Mouse (Mus musculus) thymus, adult 18-20 months (tissue): ENCODE measurements around the gene Hdgfl3.
A peak's percentile ranks its signal among the peaks of the same experiment; 100 is the strongest.

Source experiments
- DNase-seq, 2 experiments: peaks; one replicate each; pipeline ENCODE4 v3.0.0; 2022; ENCODE audit warnings: mixed read lengths in 2 of 2

Hdgfl3 gene

GRCm38 (mm10) chr7:81885128-81885527, 49.1 kb downstream of the Hdgfl3 start:
- no peak for DNase-seq

DNA sequence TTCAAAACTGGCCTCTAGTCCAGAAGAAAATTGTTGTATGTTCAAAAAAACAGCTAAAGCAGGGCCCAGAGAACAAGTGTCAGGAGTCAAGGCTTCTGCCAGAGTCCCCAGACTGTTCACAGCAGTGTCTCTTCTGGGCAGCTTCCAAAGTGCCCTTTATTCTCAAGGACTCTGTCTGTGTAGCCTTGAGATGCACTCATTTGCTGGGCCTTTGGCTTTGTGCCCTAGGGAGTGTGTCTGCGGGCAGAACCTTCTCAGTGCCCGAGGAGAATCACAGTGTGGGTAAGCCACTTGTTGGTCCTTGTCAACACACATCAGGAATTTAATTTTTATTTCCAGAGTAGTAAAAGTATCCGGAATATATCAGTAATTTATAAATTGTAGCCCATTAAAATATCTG, 52.7 kb downstream of the Hdgfl3 start:
- DNase-seq = no peak

GRCm38 (mm10) chr7:81880797-81881196, 53.5 kb downstream of the Hdgfl3 start:
- peak; percentile 71 to 79 for DNase-seq

- DNase-seq = no peak
Measured at GRCm38 (mm10) chr7:81880286-81880685, 54.0 kb downstream of the Hdgfl3 start.

GRCm38 (mm10) chr7:81875372-81875771, 58.9 kb downstream of the Hdgfl3 start:
- no peak for DNase-seq

DNA sequence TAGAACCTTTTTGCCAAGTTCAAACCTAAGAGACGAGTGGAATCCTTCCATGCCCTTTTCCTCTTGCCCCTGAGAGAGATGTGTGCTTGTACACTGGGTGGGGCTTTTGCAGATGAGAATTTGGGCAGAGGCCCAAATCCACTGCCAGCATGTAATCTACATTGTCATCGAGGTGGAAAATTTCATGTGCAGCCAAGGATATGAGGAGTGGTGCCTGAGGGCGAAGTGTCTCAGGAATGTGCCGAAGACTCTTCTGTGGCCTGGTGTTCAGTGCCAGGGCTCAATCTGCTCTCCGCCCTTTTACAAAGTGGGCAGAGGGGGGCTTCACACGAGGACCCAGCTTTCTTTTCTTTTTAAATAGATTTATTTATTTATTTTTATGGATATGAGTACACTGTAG, 59.6 kb downstream of the Hdgfl3 start:
- DNase-seq = no peak

DNA sequence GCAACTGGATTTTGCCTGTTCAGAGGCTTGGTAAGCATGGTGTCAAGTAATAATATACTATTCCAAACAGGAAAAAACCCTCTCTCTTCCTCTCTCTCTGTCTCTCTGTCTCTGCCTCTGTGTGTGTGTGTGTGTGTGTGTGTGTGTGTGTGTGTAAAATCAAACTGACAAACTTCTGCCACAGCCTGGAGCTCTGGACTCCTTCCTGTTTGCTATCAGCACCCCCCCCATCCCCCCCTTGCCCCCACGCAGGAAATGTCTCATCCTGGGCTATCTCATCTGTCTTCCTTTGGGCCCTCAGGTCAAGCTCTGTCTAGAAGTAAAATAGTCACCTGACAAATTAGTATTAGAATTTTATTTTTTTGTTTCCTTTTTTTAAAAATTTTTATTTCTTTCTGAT, 60.5 kb downstream of the Hdgfl3 start:
- no peak for DNase-seq

GRCm38 (mm10) chr7:81872493-81873013, 61.7 kb downstream of the Hdgfl3 start:
- no peak for DNase-seq

DNA sequence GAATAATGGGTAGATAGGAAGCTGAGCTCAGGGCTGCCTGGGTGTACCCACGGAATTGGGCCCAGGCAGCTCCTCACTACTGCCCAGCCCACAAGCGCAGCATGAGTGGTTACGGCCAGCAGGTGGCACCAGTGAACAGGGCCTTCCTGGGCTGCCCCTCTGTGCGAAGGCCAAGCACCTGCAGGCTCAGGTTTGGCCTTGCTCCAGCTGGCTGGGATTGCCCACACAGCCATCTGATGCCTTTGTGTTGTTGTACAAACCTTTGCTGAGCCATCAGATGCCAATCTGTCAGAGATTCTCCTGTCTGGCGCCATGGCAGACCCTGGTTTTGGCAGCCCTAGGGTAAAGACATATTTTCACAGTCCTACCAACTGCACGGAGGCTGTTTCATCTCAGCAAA, 66.1 kb downstream of the Hdgfl3 start:
- DNase-seq = peak; percentile 57 to 58

GRCm38 (mm10) chr7:81867231-81867930, 66.9 kb downstream of the Hdgfl3 start:
- no peak for DNase-seq

DNA sequence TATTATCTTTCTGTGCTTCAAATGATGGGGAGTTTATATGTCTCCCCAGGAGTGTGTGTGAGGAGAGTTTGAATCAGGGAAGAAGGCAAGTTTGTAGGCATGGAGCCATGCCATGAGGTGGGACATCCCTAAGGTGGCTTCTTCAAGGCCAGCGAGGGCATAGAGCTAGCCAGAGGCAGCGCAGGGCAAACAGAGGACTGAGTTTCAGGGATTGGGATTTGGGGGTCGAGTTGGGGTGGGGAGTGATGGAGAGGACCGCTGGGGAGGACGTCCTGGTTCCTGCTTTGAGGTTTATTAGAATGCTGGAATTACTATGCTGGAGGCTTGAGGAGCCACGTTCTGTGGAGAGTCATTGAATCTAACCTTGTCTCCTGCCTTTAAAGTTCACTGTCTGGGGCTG, 68.3 kb downstream of the Hdgfl3 start:
- DNase-seq = no peak

DNA sequence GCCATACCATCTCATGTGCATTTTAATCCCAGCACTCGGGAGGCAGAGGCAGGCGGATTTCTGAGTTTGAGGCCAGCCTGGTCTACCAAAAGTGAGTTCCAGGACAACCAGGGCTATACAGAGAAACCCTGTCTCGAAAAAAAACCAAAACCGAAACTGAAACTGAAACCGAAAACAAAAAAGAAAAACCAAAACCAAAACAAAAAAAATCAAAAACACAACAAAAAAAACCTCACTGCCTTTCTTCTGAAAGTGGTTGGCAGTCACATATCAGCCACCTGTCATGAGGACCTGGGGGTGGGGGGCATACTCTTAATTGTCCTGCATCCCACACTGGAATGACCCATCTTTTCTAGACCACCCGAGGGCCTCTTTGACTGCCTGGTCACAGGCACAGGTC, 69.7 kb downstream of the Hdgfl3 start:
- DNase-seq = no peak

DNA sequence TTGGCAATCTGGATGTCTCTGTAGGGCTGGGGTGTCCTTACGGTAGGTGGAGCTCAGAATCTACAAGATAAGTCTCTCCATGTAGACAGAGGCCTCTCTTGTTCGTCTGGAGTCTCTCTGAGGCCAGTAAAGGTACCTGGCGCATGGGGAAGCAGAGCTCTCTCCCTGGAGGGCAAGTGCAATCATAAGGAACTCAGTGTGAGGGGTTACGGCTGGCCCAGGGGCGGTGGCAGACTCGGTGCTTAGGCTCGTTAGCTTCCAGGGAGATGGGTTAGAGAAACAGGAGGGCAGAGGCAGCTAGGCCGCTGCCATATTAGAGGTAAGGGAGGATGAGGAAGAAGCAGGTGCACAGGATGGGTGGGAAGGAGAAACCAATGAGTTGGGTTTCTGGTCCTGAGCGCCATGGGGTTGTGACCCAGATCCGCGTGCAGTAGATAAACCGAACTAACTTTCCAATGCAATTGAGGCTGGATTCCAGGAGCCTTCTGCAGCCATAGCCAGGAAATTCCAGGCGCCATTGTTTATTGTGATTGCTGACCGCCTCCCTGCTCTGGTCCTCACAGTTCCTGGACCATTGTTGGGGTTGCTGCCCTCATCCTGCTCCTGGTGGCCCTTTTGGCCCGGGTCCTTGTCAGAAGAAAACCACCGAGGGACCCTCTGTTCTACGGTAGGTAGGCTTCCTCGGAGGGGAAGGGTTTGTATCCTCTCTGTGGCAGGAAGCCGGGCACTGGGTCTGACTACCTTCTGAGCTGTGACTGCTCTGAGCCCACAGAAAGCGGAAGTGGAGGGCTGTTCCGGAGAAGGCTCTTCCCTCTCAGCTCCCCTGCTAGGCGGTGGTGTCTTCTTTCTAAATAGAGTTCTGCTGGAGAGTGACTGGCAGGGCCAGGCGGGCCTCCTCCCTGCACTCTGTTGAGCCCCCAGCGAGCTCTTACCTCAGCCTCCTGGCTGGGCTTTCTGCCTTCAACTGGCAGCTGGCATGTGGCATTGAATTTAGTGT, 71.4 kb downstream of the Hdgfl3 start:
- DNase-seq = peak; percentile 79 to 87

DNA sequence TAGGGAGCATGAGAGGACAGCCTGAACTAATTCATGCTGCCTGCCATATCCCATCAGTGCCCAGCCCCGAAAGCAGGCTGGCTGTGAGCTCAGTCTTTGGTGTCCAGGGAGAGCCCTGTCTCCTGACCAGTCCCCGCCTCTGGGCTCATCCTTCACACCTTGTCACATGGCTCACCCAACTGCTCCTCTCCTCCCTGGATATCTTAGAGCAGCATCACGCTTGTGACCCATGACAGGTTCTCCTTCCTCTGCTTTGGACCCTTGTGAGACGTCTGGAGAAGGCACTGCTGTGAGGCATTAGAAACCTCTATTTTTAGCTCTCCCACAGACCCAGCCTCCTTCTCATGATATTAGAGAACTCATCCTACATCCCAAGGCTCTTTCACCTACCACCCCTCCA, 72.4 kb downstream of the Hdgfl3 start:
- DNase-seq = no peak

DNA sequence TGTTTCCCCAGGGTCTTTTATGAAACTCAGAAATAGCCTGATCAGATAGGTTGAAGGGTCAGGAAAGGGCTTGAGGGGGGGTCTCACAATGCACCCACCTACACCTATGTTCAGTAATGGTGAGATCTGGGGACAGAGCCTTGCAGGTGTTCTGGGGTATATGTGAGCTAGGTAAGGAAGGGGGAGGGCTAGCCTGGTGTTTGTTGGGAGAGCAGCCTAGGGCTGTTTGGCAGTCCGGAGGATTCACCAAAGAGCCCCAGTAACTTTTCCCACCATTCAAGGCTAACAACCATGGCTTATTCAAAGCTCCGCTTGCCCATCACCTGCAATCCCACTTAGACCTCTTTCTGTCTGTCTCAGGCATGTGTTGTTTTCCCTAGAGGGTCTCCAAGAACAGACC, 72.8 kb downstream of the Hdgfl3 start:
- no peak for DNase-seq

DNA sequence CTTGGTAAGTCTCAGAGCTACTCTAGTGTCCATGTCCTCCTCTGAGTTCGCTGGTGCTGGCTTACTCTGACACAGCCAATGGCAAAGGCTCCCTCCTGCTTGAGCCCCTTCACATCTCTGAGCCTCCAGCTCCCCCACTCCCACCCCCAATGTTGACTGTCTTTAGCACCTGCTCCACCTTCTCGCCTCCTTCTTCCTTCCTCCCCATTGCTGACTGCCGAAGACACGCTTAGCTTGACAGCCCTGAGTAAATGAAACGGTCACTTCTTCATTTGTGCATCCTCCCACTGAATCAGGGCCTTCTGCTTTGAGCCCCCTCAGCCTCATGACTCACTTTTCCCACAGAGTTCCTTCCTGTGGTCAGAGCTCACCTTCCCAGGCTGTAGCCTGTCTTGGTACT, 73.3 kb downstream of the Hdgfl3 start:
- DNase-seq = peak; percentile 43 to 68

GRCm38 (mm10) chr7:81860071-81860470, 74.2 kb downstream of the Hdgfl3 start:
- peak; percentile 34 to 45 for DNase-seq

DNA sequence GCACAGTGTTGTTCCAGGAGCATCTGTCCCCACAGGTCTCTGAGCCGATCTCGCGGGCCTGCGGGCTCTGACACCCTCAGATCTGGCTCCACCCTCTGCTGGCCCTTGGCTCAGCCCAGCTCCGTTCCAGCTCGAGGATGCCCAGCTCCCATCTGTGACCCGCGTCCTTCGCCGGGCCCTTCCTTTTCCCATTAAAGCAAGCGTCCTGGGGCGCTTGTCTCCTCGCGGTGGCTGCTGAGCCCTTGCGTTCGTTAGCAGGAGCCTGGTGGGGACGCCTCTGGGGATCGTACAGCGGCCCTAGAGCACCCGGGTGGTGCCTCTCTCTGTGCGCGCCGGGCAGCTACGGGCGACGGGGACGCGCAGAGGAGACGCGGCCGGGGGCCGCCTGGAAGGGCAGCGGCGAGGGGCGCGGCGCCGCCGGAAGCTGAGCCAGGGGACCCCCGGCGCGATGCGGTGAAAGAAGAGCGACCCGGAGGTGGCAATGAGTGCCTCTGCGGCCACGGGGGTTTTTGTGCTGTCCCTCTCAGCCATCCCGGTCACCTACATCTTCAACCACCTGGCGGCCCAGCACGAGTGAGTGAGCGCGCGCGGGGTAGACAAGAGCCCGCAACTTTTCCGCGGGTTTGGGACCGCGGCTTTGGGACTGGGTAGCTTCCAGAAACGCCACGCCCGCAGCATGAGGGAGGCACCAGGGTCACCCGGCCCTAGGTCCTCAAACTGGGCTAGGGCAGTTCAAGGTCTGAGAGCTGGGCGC, 75.1 kb downstream of the Hdgfl3 start, which contains the start of gene Tm6sf1:
Gene Tm6sf1, plus strand, starts transcription at position 34 of the 754 bp plus-strand sequence.
- peak; percentile 34 to 44 for DNase-seq

DNA sequence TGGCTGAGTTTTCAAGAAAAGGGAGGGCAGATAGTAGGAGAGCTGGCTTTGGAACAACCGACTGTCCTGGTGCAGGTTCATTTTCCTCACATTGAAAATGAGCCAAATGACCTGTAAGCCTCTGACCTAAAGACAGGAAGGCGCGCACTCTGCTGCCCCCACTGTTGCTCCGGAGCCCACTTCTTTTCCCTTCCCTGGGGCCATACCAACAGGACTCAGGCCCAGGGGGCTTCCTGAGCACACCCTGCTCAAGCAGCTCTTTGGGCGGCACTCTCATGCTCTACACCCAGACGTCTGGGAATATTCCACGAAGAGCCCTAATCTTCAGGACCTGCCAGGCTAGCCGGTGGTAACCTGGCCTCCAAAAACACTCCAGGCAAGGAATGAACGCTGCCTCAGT, 76.0 kb downstream of the Hdgfl3 start:
- no peak for DNase-seq

DNA sequence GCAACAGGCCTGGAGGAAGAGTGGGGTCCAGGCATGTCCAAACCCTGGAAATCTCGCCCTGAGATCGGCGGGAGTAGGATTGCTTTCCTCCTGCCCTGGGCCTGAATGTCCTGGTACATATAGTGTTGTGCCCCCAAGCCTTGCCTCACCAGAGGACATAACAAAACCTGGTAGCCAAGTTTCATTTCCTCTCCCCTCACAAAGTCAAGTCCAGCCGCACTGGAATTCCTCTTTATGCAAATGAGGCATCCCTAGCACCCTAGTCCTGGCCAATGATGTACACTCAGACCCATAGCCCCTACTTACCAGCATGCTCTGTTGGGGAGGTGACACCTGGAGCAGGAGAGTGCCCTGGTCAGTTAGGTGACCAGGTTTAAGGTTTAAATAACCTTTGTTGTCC, 78.1 kb downstream of the Hdgfl3 start:
- DNase-seq = no peak

DNA sequence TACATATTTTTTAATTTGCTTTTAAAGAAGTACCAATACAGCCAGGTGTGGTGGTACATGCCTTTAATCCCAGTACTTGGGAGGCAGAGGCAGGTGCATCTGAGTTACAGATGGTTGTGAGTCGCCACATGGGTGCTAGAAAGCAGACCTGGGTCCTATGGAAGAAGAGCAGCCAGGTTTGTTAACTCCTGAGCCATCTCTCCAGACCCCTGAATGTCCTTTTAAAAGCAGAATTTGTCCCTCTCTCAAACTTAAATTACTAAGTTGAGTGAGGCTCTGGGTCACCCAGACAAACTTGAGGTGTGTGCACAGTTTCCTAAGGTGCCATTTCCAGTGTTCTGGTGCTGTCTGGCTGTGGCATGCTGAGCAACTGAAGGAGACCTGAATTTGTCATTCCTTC, 78.6 kb downstream of the Hdgfl3 start, which contains the start of gene Gm10160:
Gene Gm10160, minus strand, starts transcription at position 101 of the 400 bp plus-strand sequence.
- no peak for DNase-seq

- DNase-seq = no peak
Measured at GRCm38 (mm10) chr7:81854568-81855307, 79.5 kb downstream of the Hdgfl3 start.
